Mouse (Mus musculus): ENCODE data around the gene Fbxo10. TPM values are rescaled to one million over a fixed set of nuclear protein-coding genes. Genes with fewer than 3 reads are reported as not detected.
"Not testable (repeated sequence)": the region's sequence is repeated elsewhere in the genome, so short reads cannot be mapped to it uniquely, and the experiment has no call there.

Gene Fbxo10
- polyA plus RNA-seq, 1 experiment from 2014 or later, result 17.8 TPM

DNA sequence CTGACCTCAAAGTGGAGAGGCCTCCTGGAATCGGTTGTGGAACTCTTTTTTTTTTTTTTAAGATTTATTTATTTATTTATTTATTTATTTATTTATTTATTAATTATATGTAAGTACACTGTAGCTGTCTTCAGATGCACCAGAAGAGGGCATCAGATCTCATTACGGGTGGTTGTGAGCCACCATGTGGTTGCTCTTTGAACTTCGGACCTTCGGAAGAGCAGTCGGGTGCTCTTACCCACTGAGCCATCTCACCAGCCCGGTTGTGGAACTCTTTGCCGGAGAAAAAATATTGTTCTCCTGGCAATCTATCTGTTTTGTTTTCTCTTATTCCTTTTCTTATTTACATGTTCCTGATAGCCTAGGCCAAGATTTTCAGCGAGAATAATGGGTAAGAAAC lies 45.5 kb downstream of the Fbxo10 start:
- H3K9me3 ChIP-seq; H3K27me3 ChIP-seq (ENCODE audit: poor library complexity, severe bottlenecking); H3K27ac ChIP-seq; H3K4me3 ChIP-seq; DNase-seq (ENCODE audit: extremely low spot score, low spot score); H3K4me1 ChIP-seq: not testable (repeated sequence)
- 70% methylated on average over 8 of the region's 8 CpGs for WGBS
- peaks cover 74% of the 10 kb centered on the region for H3K36me3 ChIP-seq (replicated peaks)

- no peak overlapping the region for H3K27ac ChIP-seq
- H3K4me3 ChIP-seq, result no peak overlapping the region
- 92% methylated on average over 13 of the region's 13 CpGs for WGBS
- no peaks in the 10 kb centered on the region for H3K4me1 ChIP-seq
- no peaks in the 10 kb centered on the region for H3K27me3 ChIP-seq (ENCODE audit: poor library complexity, severe bottlenecking)
- H3K36me3 ChIP-seq (replicated peaks), result peaks cover 75% of the 10 kb centered on the region
- no peak for DNase-seq (ENCODE audit: extremely low spot score, low spot score)
- no peaks in the 10 kb centered on the region for H3K9me3 ChIP-seq
Measured at GRCm38 (mm10) chr4:45037455-45038410, 46.7 kb downstream of the Fbxo10 start.

DNA sequence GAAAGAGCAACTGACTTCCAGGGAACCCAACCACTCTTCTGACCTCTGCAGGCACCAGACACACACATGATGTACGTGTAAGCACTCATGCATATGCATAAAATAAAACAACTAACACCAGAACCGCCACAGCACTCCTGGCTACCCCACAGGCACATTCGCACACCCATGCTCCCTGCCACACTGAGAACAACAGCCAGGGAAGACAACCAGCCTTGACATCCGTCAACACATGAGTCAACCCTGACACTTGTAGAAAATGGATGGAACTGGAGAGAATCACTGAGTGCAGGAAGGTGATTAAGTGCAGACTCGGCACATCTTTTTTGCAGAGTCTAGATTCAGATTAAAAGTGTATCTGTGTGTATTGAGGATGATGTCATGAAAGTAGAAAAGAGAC lies 47.8 kb downstream of the Fbxo10 start:
- no peak overlapping the region for H3K4me3 ChIP-seq
- H3K9me3 ChIP-seq, result no peaks in the 10 kb centered on the region
- DNase-seq (ENCODE audit: extremely low spot score, low spot score), result no peak
- H3K27ac ChIP-seq, result no peak overlapping the region
- H3K27me3 ChIP-seq (ENCODE audit: poor library complexity, severe bottlenecking), result no peaks in the 10 kb centered on the region
- WGBS, result 91% methylated on average over 5 of the region's 5 CpGs
- no peaks in the 10 kb centered on the region for H3K4me1 ChIP-seq
- peaks cover 79% of the 10 kb centered on the region for H3K36me3 ChIP-seq (replicated peaks)

DNA sequence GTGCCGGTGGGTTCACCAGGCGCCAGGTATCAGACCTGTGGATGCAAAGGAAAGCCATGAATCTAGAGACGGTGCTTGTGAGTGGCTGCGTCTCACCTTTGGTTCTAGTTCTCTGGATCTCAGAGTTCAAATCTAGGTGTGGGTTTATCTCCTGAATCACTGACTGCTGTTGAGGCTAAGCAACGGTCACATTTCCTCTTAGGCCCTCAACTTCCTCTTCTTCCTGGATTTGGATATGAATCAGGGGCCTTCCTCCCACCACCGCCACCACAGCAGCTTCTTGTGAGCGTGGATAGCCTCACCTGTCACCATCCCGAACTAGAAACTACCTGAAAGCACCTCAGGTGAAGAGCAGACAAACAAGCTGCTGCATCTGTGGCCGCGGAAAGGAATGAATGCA lies 48.4 kb downstream of the Fbxo10 start:
- H3K27ac ChIP-seq, result no peak overlapping the region
- no peaks in the 10 kb centered on the region for H3K9me3 ChIP-seq
- no peaks in the 10 kb centered on the region for H3K27me3 ChIP-seq (ENCODE audit: poor library complexity, severe bottlenecking)
- no peaks in the 10 kb centered on the region for H3K4me1 ChIP-seq
- DNase-seq (ENCODE audit: extremely low spot score, low spot score), result no peak
- H3K4me3 ChIP-seq, result no peak overlapping the region
- peaks cover 79% of the 10 kb centered on the region for H3K36me3 ChIP-seq (replicated peaks)
- WGBS, result 92% methylated on average over 10 of the region's 10 CpGs

- Histone ChIP-seq H3K9me3 (no peaks in the 10 kb centered on the region), H3K4me1 (no peaks in the 10 kb centered on the region), H3K27ac (no peak overlapping the region), H3K36me3 (replicated peaks) (peaks cover 79% of the 10 kb centered on the region), H3K27me3 (ENCODE audit: poor library complexity, severe bottlenecking) (no peaks in the 10 kb centered on the region), H3K4me3 (no peak overlapping the region)
- DNase-seq (ENCODE audit: extremely low spot score, low spot score), result no peak
- WGBS, result 85% methylated on average over 16 of the region's 16 CpGs
Measured at GRCm38 (mm10) chr4:45034693-45035628, 49.4 kb downstream of the Fbxo10 start.

DNA sequence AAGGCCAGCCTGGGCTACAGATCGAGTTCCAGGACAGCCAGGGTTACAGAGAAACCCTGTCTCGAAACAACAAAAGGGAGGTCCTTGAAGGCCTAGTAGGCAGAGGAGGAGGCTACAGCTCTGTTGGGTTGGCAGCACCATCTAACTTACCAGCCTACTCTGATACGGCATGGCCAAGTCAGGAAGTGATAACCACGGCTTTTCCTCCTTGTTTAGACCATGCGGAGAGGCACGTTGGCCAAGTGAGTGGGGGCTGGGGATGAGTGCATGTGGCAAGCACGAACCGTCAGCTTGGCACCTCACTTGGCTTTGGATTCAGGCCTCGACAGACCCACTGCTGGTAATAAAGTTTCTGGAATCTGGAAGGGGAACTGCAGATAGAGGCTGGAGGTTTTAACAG lies 51.8 kb downstream of the Fbxo10 start:
- Histone ChIP-seq H3K36me3 (replicated peaks) (peaks cover 97% of the 10 kb centered on the region), H3K9me3 (no peaks in the 10 kb centered on the region), H3K27ac (no peak overlapping the region), H3K4me1 (no peaks in the 10 kb centered on the region), H3K27me3 (ENCODE audit: poor library complexity, severe bottlenecking) (no peaks in the 10 kb centered on the region), H3K4me3 (no peak overlapping the region)
- 92% methylated on average over 9 of the region's 9 CpGs for WGBS
- no peak for DNase-seq (ENCODE audit: extremely low spot score, low spot score)

GRCm38 (mm10) chr4:45026459-45026858 lies 57.9 kb downstream of the Fbxo10 start:
- Histone ChIP-seq H3K27me3 (ENCODE audit: poor library complexity, severe bottlenecking) (no peaks in the 10 kb centered on the region), H3K9me3 (no peaks in the 10 kb centered on the region), H3K4me3 (no peak overlapping the region), H3K4me1 (no peaks in the 10 kb centered on the region), H3K36me3 (replicated peaks) (peaks cover 86% of the 10 kb centered on the region), H3K27ac (no peak overlapping the region)
- no peak for DNase-seq (ENCODE audit: extremely low spot score, low spot score)
- 91% methylated on average over 4 of the region's 4 CpGs for WGBS

GRCm38 (mm10) chr4:45019009-45019408 lies 65.4 kb downstream of the Fbxo10 start:
- DNase-seq (ENCODE audit: extremely low spot score, low spot score), result no peak
- Histone ChIP-seq H3K4me1 (peaks cover 28% of the 10 kb centered on the region), H3K27ac (peak overlapping the region; percentile 85), H3K27me3 (ENCODE audit: poor library complexity, severe bottlenecking) (no peaks in the 10 kb centered on the region), H3K36me3 (replicated peaks) (peaks cover 23% of the 10 kb centered on the region), H3K4me3 (peak overlapping the region; percentile 87), H3K9me3 (no peaks in the 10 kb centered on the region)
- WGBS, result 3% methylated on average over 14 of the region's 14 CpGs

GRCm38 (mm10) chr4:45018452-45018980 lies 65.9 kb downstream of the Fbxo10 start, which contains the start of gene Polr1e:
Gene Polr1e (plus strand): TSS chr4:45018583.
- DNase-seq (ENCODE audit: extremely low spot score, low spot score), result peak; percentile 94
- H3K4me1 ChIP-seq, result peaks cover 32% of the 10 kb centered on the region
- peak within 1 kb of the TSS; percentile 85 for H3K27ac ChIP-seq
- H3K9me3 ChIP-seq, result no peaks in the 10 kb centered on the region
- no peaks in the 10 kb centered on the region for H3K27me3 ChIP-seq (ENCODE audit: poor library complexity, severe bottlenecking)
- peaks cover 18% of the 10 kb centered on the region for H3K36me3 ChIP-seq (replicated peaks)
- H3K4me3 ChIP-seq, result peak within 1 kb of the TSS; percentile 87
- 0% methylated on average over 29 of the region's 29 CpGs for WGBS

DNA sequence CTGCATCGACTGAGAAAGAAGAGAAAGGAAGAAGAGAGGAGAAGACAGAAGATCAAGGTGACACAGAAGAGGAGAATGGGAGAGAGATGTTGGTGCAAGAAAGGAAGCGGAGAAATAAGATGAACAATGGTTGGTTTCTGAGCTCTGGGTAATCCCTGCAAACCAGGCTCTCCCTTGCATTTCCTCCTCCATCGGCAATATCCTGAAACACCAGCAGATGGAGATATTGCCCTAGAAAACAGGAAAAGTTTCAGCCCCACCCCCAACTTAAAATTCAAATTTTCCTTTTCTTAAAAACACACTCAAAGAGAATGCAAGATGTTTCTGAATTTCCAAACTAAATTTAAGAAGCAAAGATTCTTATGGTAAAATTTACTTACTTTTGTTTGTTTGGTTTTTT lies 68.8 kb downstream of the Fbxo10 start:
- peaks cover 43% of the 10 kb centered on the region for H3K4me1 ChIP-seq
- H3K36me3 ChIP-seq (replicated peaks), result no peaks in the 10 kb centered on the region
- H3K27ac ChIP-seq, result no peak overlapping the region
- no peaks in the 10 kb centered on the region for H3K9me3 ChIP-seq
- WGBS, result 10% methylated on average over 3 of the region's 3 CpGs
- H3K27me3 ChIP-seq (ENCODE audit: poor library complexity, severe bottlenecking), result no peaks in the 10 kb centered on the region
- H3K4me3 ChIP-seq, result no peak overlapping the region
- DNase-seq (ENCODE audit: extremely low spot score, low spot score), result no peak

DNA sequence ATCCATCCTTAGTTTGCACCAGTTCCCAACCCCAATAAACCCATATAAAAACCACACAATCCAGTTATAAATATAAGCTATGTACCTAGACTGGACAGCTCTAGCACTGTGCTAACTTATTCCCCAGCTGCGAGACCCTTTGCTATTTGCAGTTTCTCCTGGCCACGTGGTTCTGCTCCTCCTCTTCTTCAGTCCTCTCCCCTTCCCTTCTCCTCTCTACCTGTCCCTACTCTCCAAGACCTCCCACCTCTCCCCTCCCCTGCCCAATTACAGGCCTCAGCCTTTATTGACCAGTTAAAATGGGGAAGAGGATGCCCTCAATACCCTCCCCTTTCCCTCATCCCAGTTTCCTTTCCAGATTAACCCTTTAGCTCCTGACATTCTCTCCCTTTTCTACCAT lies 70.9 kb downstream of the Fbxo10 start:
- WGBS, result 2% methylated on average over 2 of the region's 2 CpGs
- H3K4me1 ChIP-seq, result peaks cover 35% of the 10 kb centered on the region
- no peaks in the 10 kb centered on the region for H3K9me3 ChIP-seq
- no peak for DNase-seq (ENCODE audit: extremely low spot score, low spot score)
- H3K27me3 ChIP-seq (ENCODE audit: poor library complexity, severe bottlenecking), result no peaks in the 10 kb centered on the region
- no peaks in the 10 kb centered on the region for H3K36me3 ChIP-seq (replicated peaks)
- H3K27ac ChIP-seq, result peak overlapping the region; percentile 87
- H3K4me3 ChIP-seq, result peak overlapping the region; percentile 83

DNA sequence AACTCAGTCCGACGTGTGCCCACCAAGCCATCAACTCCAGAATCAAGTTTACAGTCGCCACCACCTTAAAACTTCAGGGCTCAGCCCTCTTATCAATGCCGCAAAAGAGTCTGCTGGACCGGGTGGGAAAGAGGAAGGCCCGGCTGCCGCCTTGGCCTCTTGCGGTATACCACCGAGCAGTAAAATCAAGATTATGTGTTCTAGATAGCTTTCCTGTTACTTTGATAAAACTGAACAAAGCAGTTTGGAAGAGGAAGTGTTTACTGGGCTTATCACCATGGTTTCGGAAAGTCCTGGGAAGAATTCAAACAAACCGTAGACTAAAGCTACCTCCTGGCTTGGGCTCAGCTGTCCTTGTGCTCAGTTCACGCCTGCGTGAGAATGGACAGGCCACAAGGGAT lies 71.4 kb downstream of the Fbxo10 start:
- H3K36me3 ChIP-seq (replicated peaks), result peaks cover under 1% of the 10 kb centered on the region; the same call in 1 of the 2 replicates
- DNase-seq (ENCODE audit: extremely low spot score, low spot score), result no peak
- peak overlapping the region; percentile 83 for H3K4me3 ChIP-seq
- 3% methylated on average over 13 of the region's 13 CpGs for WGBS
- no peaks in the 10 kb centered on the region for H3K9me3 ChIP-seq
- peaks cover 31% of the 10 kb centered on the region for H3K4me1 ChIP-seq
- no peaks in the 10 kb centered on the region for H3K27me3 ChIP-seq (ENCODE audit: poor library complexity, severe bottlenecking)
- peak overlapping the region; percentile 87 for H3K27ac ChIP-seq

Data from forebrain, embryonic 10.5 days (tissue).